In the genomic region with DNA sequence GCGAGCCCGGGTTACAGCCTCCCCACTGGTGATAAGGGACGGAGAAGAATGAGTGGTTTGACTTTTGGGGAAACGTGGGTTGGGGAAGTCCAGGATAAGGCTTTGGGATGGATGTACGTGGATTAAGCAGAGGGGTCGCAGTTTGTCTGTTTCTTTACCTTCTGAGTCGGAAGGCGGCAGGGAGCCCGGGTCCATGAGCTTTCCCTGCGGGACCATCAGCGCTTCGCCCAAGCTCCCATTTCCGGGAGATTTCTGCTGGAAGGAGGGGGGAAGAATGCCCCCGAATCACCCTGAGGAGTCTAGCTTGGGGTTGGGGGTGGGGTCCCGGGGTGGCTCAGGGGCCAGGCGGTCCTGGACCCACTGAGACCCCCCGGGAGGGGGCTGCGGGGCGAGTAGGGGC, we compare ENCODE assay signal across 7 mouse cellular contexts. TPM values are rescaled to one million over a fixed set of nuclear protein-coding genes. Genes with fewer than 3 reads are reported as not detected.
DNase-seq lines count a peak whose midpoint lies in the region; ATAC-seq and TF ChIP-seq lines count a peak whose summit lies in the region.

No protein-coding gene starts in this region.

- WGBS in forebrain, embryonic 13.5 days, result under 1% methylated on average over 19 of the region's 19 CpGs
- 4% methylated on average over 16 of the region's 19 CpGs for WGBS in liver, embryonic 14.5 days (ENCODE audit: insufficient replicate concordance)

- peaks cover 26% of the 10 kb centered on the region for H3K4me1 ChIP-seq in megakaryocyte, embryonic 14.5 days
- peaks cover 21% of the 10 kb centered on the region for H3K4me1 ChIP-seq in forebrain, embryonic 13.5 days
- H3K4me1 ChIP-seq in liver, embryonic 14.5 days (replicated peaks; ENCODE audit: control insufficient read depth in 2 of 2, insufficient read depth in 2 of 2, low read length in 1 of 2), result peaks cover 0 to 2% of the 10 kb centered on the region in 2 experiments; a peak in 1 of 4 replicates

- H3K4me2 ChIP-seq in forebrain, embryonic 13.5 days, result peak overlapping the region; percentile 96
- peak overlapping the region; percentile 56 for H3K4me2 ChIP-seq in liver, embryonic 14.5 days (ENCODE audit: low read depth)

- DNase-seq in liver, embryonic 14.5 days (ENCODE audit: low read depth in 3 of 3, low spot score in 3 of 3), result no peak
- no peak for DNase-seq in layer of hippocampus, adult 9-11 months

- H3K27me3 ChIP-seq in megakaryocyte, embryonic 14.5 days (replicated peaks), result peaks cover 89% of the 10 kb centered on the region
- H3K27me3 ChIP-seq in forebrain, embryonic 13.5 days, result peaks cover 90% of the 10 kb centered on the region
- peaks cover 53% of the 10 kb centered on the region for H3K27me3 ChIP-seq in liver, embryonic 14.5 days (ENCODE audit: control insufficient read depth, insufficient read depth, low read length)

- H3K9ac ChIP-seq in forebrain, embryonic 13.5 days, result peak overlapping the region; percentile 43
- H3K9ac ChIP-seq in liver, embryonic 14.5 days (replicated peaks), result no peak overlapping the region

- TF ChIP-seq CTCF in liver, embryonic 14.5 days (IDR thresholded peaks at IDR 0.05; ENCODE audit: low read depth), result no peak

- H3K4me3 ChIP-seq in megakaryocyte, embryonic 14.5 days (replicated peaks), result peak overlapping the region; percentile 93
- H3K4me3 ChIP-seq in forebrain, embryonic 13.5 days, result peak overlapping the region; percentile 51
- peak overlapping the region in 1 of 2 experiments; percentile 40; a peak in 2 of 4 replicates for H3K4me3 ChIP-seq in liver, embryonic 14.5 days (ENCODE audit: insufficient read depth in 1 of 2, low read depth in 2 of 2, low read length in 2 of 2)

- TF ChIP-seq EP300 in liver, embryonic 14.5 days (IDR thresholded peaks at IDR 0.05; ENCODE audit: low read depth), result no peak

- no peaks in the 10 kb centered on the region for H3K9me3 ChIP-seq in megakaryocyte, embryonic 14.5 days
- no peaks in the 10 kb centered on the region for H3K9me3 ChIP-seq in forebrain, embryonic 13.5 days (replicated peaks)
- no peaks in the 10 kb centered on the region for H3K9me3 ChIP-seq in liver, embryonic 14.5 days (ENCODE audit: control insufficient read depth, low read length)

- no peak for ATAC-seq in megakaryocyte, adult 5-6 weeks (ENCODE audit: poor library complexity, severe bottlenecking)
- ATAC-seq in forebrain, embryonic 13.5 days, result 0 out of 2 replicates have a peak, but pooled peaks have one; percentile 1
- no peak for ATAC-seq in liver, embryonic 14.5 days (ENCODE audit: insufficient read depth)
- ATAC-seq in monocyte, adult 5-6 weeks (replicated peaks; ENCODE audit: insufficient number of reproducible peaks, low FRiP score, low TSS enrichment, poor library complexity, severe bottlenecking), result no peak
- no peak for ATAC-seq in inflammation-experienced regulatory T-cells, adult 6 months

- no peaks in the 10 kb centered on the region for H3K36me3 ChIP-seq in megakaryocyte, embryonic 14.5 days (replicated peaks; ENCODE audit: low read length)
- H3K36me3 ChIP-seq in forebrain, embryonic 13.5 days (ENCODE audit: poor library complexity, severe bottlenecking), result no peaks in the 10 kb centered on the region
- no peaks in the 10 kb centered on the region for H3K36me3 ChIP-seq in liver, embryonic 14.5 days (replicated peaks; ENCODE audit: control insufficient read depth, insufficient read depth, low read depth)

- no peak overlapping the region for H3K27ac ChIP-seq in forebrain, embryonic 13.5 days
- H3K27ac ChIP-seq in liver, embryonic 14.5 days, result no peak overlapping the region

RNA-seq across cellular contexts. Expression of a gene that starts 1.1 kb away (rescaled TPM):
- 12.0 and 22.5 TPM in 2 replicates for polyA plus RNA-seq in megakaryocyte, embryonic 14.5 days (2012; ENCODE audit: insufficient read depth, low replicate concordance)
- not detected in 2 replicates for total RNA-seq in megakaryocyte, adult 5-6 weeks (2015)
- not detected in 2 replicates for total RNA-seq in megakaryocyte, adult 5-6 weeks (2017)
- polyA plus RNA-seq in forebrain, embryonic 13.5 days (2015; fragmentation: Nextera tagmentation; extraction: Ambion mirVana), result 2.4 and 3.3 TPM in 2 replicates
- polyA plus RNA-seq in liver, embryonic 14.5 days (2012; rRNA removed), result 0.29 TPM in 2 replicates
- 0.20 and 0.30 TPM in 2 replicates for polyA plus RNA-seq in liver, embryonic 14.5 days (2014; fragmentation: Nextera tagmentation; extraction: Ambion mirVana)
- not detected in 3 replicates for total RNA-seq in monocyte, adult 5-6 weeks (2017)
- polyA plus RNA-seq in inflammation-experienced regulatory T-cells, adult 6 months (2017; shearing (Covaris generic)), result under 1 TPM in 1 of 3 experiments, not detected in 2; 0.43 TPM

RNA-seq across cellular contexts. Expression of a gene that starts 51.4 kb away (rescaled TPM):
- polyA plus RNA-seq in megakaryocyte, embryonic 14.5 days (2012; ENCODE audit: insufficient read depth, low replicate concordance), result 0.63 and 3.8 TPM in 2 replicates
- 18.5 and 18.8 TPM in 2 replicates for total RNA-seq in megakaryocyte, adult 5-6 weeks (2015)
- total RNA-seq in megakaryocyte, adult 5-6 weeks (2017), result 36.9 and 39.1 TPM in 2 replicates
- polyA plus RNA-seq in forebrain, embryonic 13.5 days (2015; fragmentation: Nextera tagmentation; extraction: Ambion mirVana), result 39.2 and 44.8 TPM in 2 replicates
- 6.7 and 9.6 TPM in 2 replicates for polyA plus RNA-seq in liver, embryonic 14.5 days (2012; rRNA removed)
- polyA plus RNA-seq in liver, embryonic 14.5 days (2014; fragmentation: Nextera tagmentation; extraction: Ambion mirVana), result 12.9 and 15.4 TPM in 2 replicates
- total RNA-seq in monocyte, adult 5-6 weeks (2017), result 45.9 to 64.3 TPM (median 49.0 TPM) in 3 replicates
- polyA plus RNA-seq in inflammation-experienced regulatory T-cells, adult 6 months (2017; shearing (Covaris generic)), result 10 to 100 TPM; 29.2 to 33.5 (median 29.4) TPM
